Mouse (Mus musculus): ENCODE data around the gene Zp1. TPM values are rescaled to one million over a fixed set of nuclear protein-coding genes. Genes with fewer than 3 reads are reported as not detected.

The Zp1 gene
- polyA plus RNA-seq, 1 experiment from 2014 or later: not detected

DNA sequence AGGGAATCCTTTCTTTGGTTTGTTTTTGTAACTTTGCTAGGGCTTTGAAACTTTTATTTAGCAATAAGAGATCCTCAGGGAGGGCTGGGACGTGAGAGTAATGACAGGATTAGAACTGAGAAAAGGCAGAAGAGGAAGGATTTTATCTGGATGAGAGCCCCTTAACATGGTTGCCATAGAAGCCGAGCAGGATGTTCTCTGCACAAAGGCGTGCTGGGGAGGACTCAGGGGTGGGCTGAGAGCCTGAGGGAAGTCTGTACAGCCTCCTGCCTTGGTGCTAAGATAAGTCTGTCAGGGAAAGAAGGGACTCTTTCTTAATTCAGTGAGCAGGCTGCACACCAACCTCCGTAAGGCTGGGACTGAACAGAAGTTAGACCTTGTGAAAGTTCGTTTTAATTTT lies 14.6 kb upstream of the Zp1 start:
- Histone ChIP-seq H3K4me3 (ENCODE audit: low read depth, low read length) (no peak overlapping the region), H3K9me3 (ENCODE audit: low read length) (no peaks in the 10 kb centered on the region), H3K9ac (replicated peaks) (no peak overlapping the region), H3K36me3 (replicated peaks; ENCODE audit: insufficient read depth, low read length) (no peaks in the 10 kb centered on the region), H3K4me1 (ENCODE audit: insufficient read depth) (peaks cover under 1% of the 10 kb centered on the region; the same call in 1 of the 2 replicates), H3K4me2 (ENCODE audit: low read depth, low read length) (no peak overlapping the region), H3K27me3 (ENCODE audit: insufficient read depth, low read length) (0 out of 2 replicates have a peak, but pooled peaks cover 3% of the 10 kb centered on the region), H3K27ac (ENCODE audit: low read depth) (no peak overlapping the region)
- DNase-seq: no peak
- TF ChIP-seq EP300 (IDR thresholded peaks at IDR 0.05; ENCODE audit: low read depth) (no peak), CTCF (IDR thresholded peaks at IDR 0.05; ENCODE audit: low read depth) (no peak)
- WGBS (ENCODE audit: insufficient replicate concordance): 48% methylated on average over 5 of the region's 5 CpGs
- ATAC-seq: no peak

DNA sequence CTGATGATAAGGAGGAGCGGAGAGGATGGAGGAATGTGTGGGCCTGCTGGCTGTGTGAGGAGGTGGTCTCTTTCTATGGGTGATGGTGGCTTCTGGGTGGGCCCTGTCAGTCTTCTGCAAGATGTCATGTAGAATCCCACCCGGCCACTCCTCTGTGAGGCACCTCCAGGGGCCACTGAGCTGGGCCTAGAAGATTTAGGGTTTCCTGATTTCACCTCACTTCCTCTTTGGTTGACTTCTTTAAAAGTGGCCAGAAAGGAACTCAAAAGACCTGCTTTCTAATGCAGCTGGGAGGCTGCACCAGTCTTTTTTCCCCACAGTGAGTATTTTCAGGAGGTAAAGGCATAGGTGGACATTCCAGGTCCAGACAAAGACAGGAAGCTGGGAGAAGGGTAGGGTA lies 10.2 kb upstream of the Zp1 start:
- no peak overlapping the region for H3K4me3 ChIP-seq (ENCODE audit: low read depth, low read length)
- no peak overlapping the region for H3K4me2 ChIP-seq (ENCODE audit: low read depth, low read length)
- no peak for TF ChIP-seq CTCF (IDR thresholded peaks at IDR 0.05; ENCODE audit: low read depth)
- no peak for TF ChIP-seq EP300 (IDR thresholded peaks at IDR 0.05; ENCODE audit: low read depth)

DNA sequence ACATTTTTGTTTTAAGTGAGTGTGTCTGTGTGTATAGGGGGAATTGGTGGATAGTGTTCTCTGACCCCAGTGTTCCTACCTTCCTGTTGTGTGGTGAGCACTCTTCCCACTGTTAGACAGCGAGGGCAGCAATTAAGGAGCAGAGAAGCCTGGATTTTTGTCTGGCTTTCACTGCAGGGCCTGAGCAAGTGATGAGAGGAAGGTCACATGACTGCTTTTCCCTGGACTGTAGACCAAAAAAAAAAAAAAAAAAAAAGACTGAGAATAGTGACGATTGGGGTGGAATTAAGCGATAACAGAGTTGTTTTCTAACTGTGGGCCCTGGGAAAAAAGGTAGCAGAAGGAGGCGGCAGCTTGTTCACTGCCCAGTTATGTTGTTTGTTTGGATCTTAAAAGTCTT lies 6.2 kb upstream of the Zp1 start:
- 49% methylated on average over 4 of the region's 4 CpGs for WGBS (ENCODE audit: insufficient replicate concordance)
- H3K36me3 ChIP-seq (replicated peaks; ENCODE audit: insufficient read depth, low read length): no peaks in the 10 kb centered on the region
- no peaks in the 10 kb centered on the region for H3K4me1 ChIP-seq (ENCODE audit: insufficient read depth)
- DNase-seq (no peak), ATAC-seq (no peak)
- no peak overlapping the region for H3K4me3 ChIP-seq (ENCODE audit: low read depth, low read length)
- no peaks in the 10 kb centered on the region for H3K9me3 ChIP-seq (ENCODE audit: low read length)
- no peak overlapping the region for H3K4me2 ChIP-seq (ENCODE audit: low read depth, low read length)
- H3K9ac ChIP-seq (replicated peaks): no peak overlapping the region
- no peaks in the 10 kb centered on the region for H3K27me3 ChIP-seq (ENCODE audit: insufficient read depth, low read length)
- TF ChIP-seq CTCF (IDR thresholded peaks at IDR 0.05; ENCODE audit: low read depth) (no peak), EP300 (IDR thresholded peaks at IDR 0.05; ENCODE audit: low read depth) (no peak)
- H3K27ac ChIP-seq (ENCODE audit: low read depth): no peak overlapping the region

More for the DNA sequence above, 10.2 kb upstream of the Zp1 start:
- Histone ChIP-seq H3K4me1 (ENCODE audit: insufficient read depth) (no peaks in the 10 kb centered on the region), H3K9ac (replicated peaks) (no peak overlapping the region), H3K9me3 (ENCODE audit: low read length) (no peaks in the 10 kb centered on the region), H3K27ac (ENCODE audit: low read depth) (no peak overlapping the region), H3K36me3 (replicated peaks; ENCODE audit: insufficient read depth, low read length) (no peaks in the 10 kb centered on the region), H3K27me3 (ENCODE audit: insufficient read depth, low read length) (no peaks in the 10 kb centered on the region)
- no peak for DNase-seq
- WGBS (ENCODE audit: insufficient replicate concordance): 72% methylated on average over 2 of the region's 2 CpGs
- no peak for ATAC-seq

DNA sequence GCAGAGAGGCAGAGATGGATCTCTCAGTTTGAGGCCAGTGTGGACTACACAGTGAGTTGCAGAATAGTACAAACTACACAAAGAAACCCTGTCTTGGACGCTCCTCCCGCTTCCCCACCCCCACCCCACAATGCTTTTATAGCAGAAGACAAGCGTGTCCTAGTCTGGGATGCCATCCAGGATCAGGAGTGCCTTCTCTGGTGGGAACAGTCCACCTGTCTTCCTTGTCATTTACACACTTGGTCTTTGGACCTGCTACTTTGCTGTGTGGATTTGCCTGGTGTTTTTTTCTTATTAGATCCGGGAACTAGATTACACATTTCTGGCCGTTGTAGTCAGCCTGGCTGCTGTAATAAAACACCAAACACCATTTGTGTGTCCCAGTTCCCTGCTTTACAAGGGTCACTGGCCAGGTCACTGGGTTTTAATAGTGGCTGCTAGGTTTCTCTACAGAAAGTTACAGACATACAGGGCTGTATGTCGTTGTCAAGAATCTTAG lies 5.7 kb upstream of the Zp1 start:
- Histone ChIP-seq H3K4me1 (ENCODE audit: insufficient read depth) (no peaks in the 10 kb centered on the region), H3K4me2 (ENCODE audit: low read depth, low read length) (no peak overlapping the region), H3K9ac (replicated peaks) (no peak overlapping the region), H3K27ac (ENCODE audit: low read depth) (no peak overlapping the region), H3K36me3 (replicated peaks; ENCODE audit: insufficient read depth, low read length) (no peaks in the 10 kb centered on the region), H3K27me3 (ENCODE audit: insufficient read depth, low read length) (no peaks in the 10 kb centered on the region), H3K4me3 (ENCODE audit: low read depth, low read length) (no peak overlapping the region), H3K9me3 (ENCODE audit: low read length) (no peaks in the 10 kb centered on the region)
- WGBS (ENCODE audit: insufficient replicate concordance): 59% methylated on average over 6 of the region's 6 CpGs
- ATAC-seq (no peak), DNase-seq (no peak)
- TF ChIP-seq EP300 (IDR thresholded peaks at IDR 0.05; ENCODE audit: low read depth) (no peak), CTCF (IDR thresholded peaks at IDR 0.05; ENCODE audit: low read depth) (no peak)

DNA sequence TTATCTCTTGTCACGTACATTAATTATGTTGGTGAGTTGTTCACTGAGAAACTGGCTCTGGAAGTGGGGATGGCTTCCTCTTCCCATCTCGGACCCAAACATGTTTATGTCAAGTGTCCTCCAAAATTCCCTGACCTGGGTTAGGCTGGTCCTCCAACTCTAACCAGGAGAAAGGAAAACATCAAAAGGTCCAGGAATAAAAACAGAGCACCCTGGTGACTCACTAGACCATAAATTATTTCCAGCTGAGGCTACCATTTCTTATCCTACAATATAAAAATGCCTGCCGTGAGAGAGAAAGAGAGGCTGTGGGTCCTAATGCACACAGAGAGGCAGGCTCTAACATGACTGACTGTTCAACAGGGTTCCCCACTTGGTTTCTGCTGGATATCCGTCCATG lies 3.8 kb upstream of the Zp1 start:
- H3K4me3 ChIP-seq (ENCODE audit: low read depth, low read length): no peak overlapping the region
- no peaks in the 10 kb centered on the region for H3K27me3 ChIP-seq (ENCODE audit: insufficient read depth, low read length)
- H3K4me1 ChIP-seq (ENCODE audit: insufficient read depth): no peaks in the 10 kb centered on the region
- WGBS (ENCODE audit: insufficient replicate concordance): 57% methylated on average over 4 of the region's 4 CpGs
- no peaks in the 10 kb centered on the region for H3K9me3 ChIP-seq (ENCODE audit: low read length)
- TF ChIP-seq EP300 (IDR thresholded peaks at IDR 0.05; ENCODE audit: low read depth) (no peak), CTCF (IDR thresholded peaks at IDR 0.05; ENCODE audit: low read depth) (no peak)
- no peak overlapping the region for H3K9ac ChIP-seq (replicated peaks)
- no peaks in the 10 kb centered on the region for H3K36me3 ChIP-seq (replicated peaks; ENCODE audit: insufficient read depth, low read length)
- no peak overlapping the region for H3K4me2 ChIP-seq (ENCODE audit: low read depth, low read length)
- no peak overlapping the region for H3K27ac ChIP-seq (ENCODE audit: low read depth)
- no peak for DNase-seq
- no peak for ATAC-seq

DNA sequence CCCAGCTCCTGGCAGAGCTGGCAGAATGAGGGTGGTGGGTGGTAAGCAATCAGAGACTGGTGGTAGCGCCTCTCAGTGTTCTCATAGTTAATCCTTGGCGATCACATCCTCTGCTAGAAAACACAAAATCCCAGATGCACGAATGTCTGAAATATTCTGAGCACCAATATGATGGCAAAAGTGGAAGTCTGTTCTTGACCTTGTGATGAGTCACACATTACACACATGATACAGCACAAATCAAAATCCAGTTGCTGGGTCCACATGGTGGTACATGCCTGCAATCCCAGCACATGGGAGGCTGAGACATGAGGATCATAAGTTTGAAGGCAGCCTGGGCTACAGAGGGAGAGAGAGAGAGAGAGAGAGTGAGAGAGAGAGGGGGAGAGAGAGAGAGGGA lies 626 bp upstream of the Zp1 start:
- Histone ChIP-seq H3K9me3 (ENCODE audit: low read length) (no peaks in the 10 kb centered on the region), H3K9ac (replicated peaks) (no peak overlapping the region), H3K4me2 (ENCODE audit: low read depth, low read length) (no peak overlapping the region), H3K36me3 (replicated peaks; ENCODE audit: insufficient read depth, low read length) (no peaks in the 10 kb centered on the region), H3K27ac (ENCODE audit: low read depth) (no peak overlapping the region), H3K27me3 (ENCODE audit: insufficient read depth, low read length) (no peaks in the 10 kb centered on the region), H3K4me3 (ENCODE audit: low read depth, low read length) (no peak overlapping the region), H3K4me1 (ENCODE audit: insufficient read depth) (no peaks in the 10 kb centered on the region)
- DNase-seq (no peak), ATAC-seq (no peak)
- no peak for TF ChIP-seq CTCF (IDR thresholded peaks at IDR 0.05; ENCODE audit: low read depth)
- TF ChIP-seq EP300 (IDR thresholded peaks at IDR 0.05; ENCODE audit: low read depth): no peak
- 64% methylated on average over 3 of the region's 3 CpGs for WGBS (ENCODE audit: insufficient replicate concordance)
